13 mouse cellular contexts compared by ENCODE assay signal in the genomic region with DNA sequence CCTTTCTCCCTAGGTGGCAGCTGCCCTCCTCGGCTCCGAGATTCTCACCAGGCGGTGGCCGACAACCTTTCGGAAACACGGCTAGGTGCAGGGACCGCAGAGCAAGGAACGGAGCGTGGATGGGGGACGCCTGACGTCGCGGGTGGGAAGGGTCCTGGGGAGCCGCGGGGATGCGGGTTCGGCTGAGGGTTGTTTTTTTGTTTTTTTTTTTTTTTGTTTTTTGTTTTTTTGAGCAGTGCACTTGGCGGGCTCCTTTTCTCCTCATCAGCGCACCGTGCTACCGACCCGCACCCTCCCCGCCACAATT. TPM values are rescaled to one million over a fixed set of nuclear protein-coding genes. Genes with fewer than 3 reads are reported as not detected.
DNase-seq lines count a peak whose midpoint lies in the region; ATAC-seq and TF ChIP-seq lines count a peak whose summit lies in the region.
"Had no signal": no experiment of that assay in that cellular context is flagged by ENCODE, and none has a peak within 500 bp of the region (broad histone marks: within the 10 kb centered on the region; RNA-seq: fewer than 3 reads in every experiment).

No protein-coding gene starts in this region.

- no peak overlapping the region for H3K27ac ChIP-seq in intestine, embryonic 14.5 days (ENCODE audit: low read depth)
- no peak overlapping the region for H3K27ac ChIP-seq in intestine, embryonic 16.5 days (ENCODE audit: low read length)
- no peak overlapping the region for H3K27ac ChIP-seq in ES-E14 (ENCODE audit: insufficient read depth, low read depth, low read length, poor library complexity, severe bottlenecking)
- H3K27ac ChIP-seq in heart, embryonic 15.5 days: no peak overlapping the region
- H3K27ac ChIP-seq in midbrain, embryonic 13.5 days: no peak overlapping the region
- H3K27ac ChIP-seq: lung, embryonic 15.5 days had no signal

- no peak overlapping the region for H3K4me3 ChIP-seq in intestine, embryonic 14.5 days (ENCODE audit: low read depth, low read length)
- no peak overlapping the region for H3K4me3 ChIP-seq in intestine, embryonic 16.5 days (ENCODE audit: low read length)
- peak overlapping the region; percentile 23; a peak in 2 of 4 replicates for H3K4me3 ChIP-seq in ES-E14 (ENCODE audit: insufficient read depth in 1 of 2, low read depth in 1 of 2, low read length in 2 of 2, poor library complexity in 1 of 2, severe bottlenecking in 1 of 2)
- peak overlapping the region; percentile 1; the same call in 1 of the 2 replicates for H3K4me3 ChIP-seq in heart, embryonic 15.5 days
- peak overlapping the region; percentile 26 for H3K4me3 ChIP-seq in midbrain, embryonic 13.5 days (replicated peaks)
- H3K4me3 ChIP-seq: myocyte had no signal

- in situ Hi-C loops in ES-E14 (cut with MboI; ENCODE audit: low sequenced_read_pairs in 2 of 2, unreplicated experiment in 2 of 2): loop anchor here in 1 of 2 experiments (25.0 kb wide), 2 partner anchors 822 to 947 kb away; a partner anchor contains a TSS

- no peak for ATAC-seq in intestine, embryonic 14.5 days (replicated peaks; ENCODE audit: low FRiP score, low TSS enrichment, low read depth)
- no peak for ATAC-seq in intestine, embryonic 16.5 days
- ATAC-seq in heart, embryonic 15.5 days (replicated peaks; ENCODE audit: insufficient number of reproducible peaks, insufficient read depth, low FRiP score, low read depth): no peak
- no peak for ATAC-seq in midbrain, embryonic 13.5 days

- peaks cover 6% of the 10 kb centered on the region for H3K4me1 ChIP-seq in intestine, embryonic 14.5 days (replicated peaks; ENCODE audit: control insufficient read depth, insufficient read depth, low read length)
- H3K4me1 ChIP-seq in intestine, embryonic 16.5 days (ENCODE audit: control insufficient read depth, insufficient read depth, low read length): peaks cover 9% of the 10 kb centered on the region
- peaks cover 0 to 5% of the 10 kb centered on the region in 2 experiments; a peak in 1 of 4 replicates for H3K4me1 ChIP-seq in ES-E14 (ENCODE audit: control insufficient read depth in 2 of 2, insufficient read depth in 2 of 2, low read length in 2 of 2, poor library complexity in 1 of 2)
- peaks cover 16% of the 10 kb centered on the region for H3K4me1 ChIP-seq in heart, embryonic 15.5 days (replicated peaks)
- peaks cover 19% of the 10 kb centered on the region for H3K4me1 ChIP-seq in midbrain, embryonic 13.5 days (replicated peaks)

- peaks cover 100% of the 10 kb centered on the region for H3K27me3 ChIP-seq in intestine, embryonic 14.5 days (replicated peaks; ENCODE audit: control insufficient read depth, insufficient read depth, low read length)
- peaks cover 79% of the 10 kb centered on the region for H3K27me3 ChIP-seq in intestine, embryonic 16.5 days (replicated peaks; ENCODE audit: control insufficient read depth, insufficient read depth, low read length)
- H3K27me3 ChIP-seq in heart, embryonic 15.5 days: peaks cover 98% of the 10 kb centered on the region
- peaks cover 92% of the 10 kb centered on the region for H3K27me3 ChIP-seq in midbrain, embryonic 13.5 days

- 1% methylated on average over 23 of the region's 23 CpGs for WGBS in intestine, embryonic 14.5 days
- 2% methylated on average over 23 of the region's 23 CpGs for WGBS in intestine, embryonic 16.5 days
- under 1% methylated on average over 23 of the region's 23 CpGs for WGBS in heart, embryonic 15.5 days
- WGBS in midbrain, embryonic 13.5 days: under 1% methylated on average over 23 of the region's 23 CpGs

- H3K4me2 ChIP-seq in intestine, embryonic 14.5 days (ENCODE audit: low read length): no peak overlapping the region
- no peak overlapping the region; the same call in 1 of the 2 replicates for H3K4me2 ChIP-seq in intestine, embryonic 16.5 days (ENCODE audit: low read depth, low read length)
- no peak overlapping the region for H3K4me2 ChIP-seq in heart, embryonic 15.5 days
- H3K4me2 ChIP-seq in midbrain, embryonic 13.5 days (replicated peaks): peak overlapping the region; percentile 44

- peak; percentile 77 for DNase-seq in intestine, embryonic 14.5 days (ENCODE audit: low spot score)
- DNase-seq in ES-E14 (ENCODE audit: low read depth, low spot score): no peak
- DNase-seq in testis, postnatal 10 days (ENCODE audit: low spot score): no peak
- no peak for DNase-seq in adrenal gland, adult 8-10 months
- no peak for DNase-seq in urinary bladder, postnatal 25 days (ENCODE audit: low spot score)
- DNase-seq: adrenal gland, postnatal 10 days; cerebellum, adult 11-12 months; thymus, postnatal 36 days had no signal

- no peaks in the 10 kb centered on the region for H3K9me3 ChIP-seq in intestine, embryonic 14.5 days (ENCODE audit: control insufficient read depth, low read length)
- H3K9me3 ChIP-seq in intestine, embryonic 16.5 days (ENCODE audit: control insufficient read depth, low read length): no peaks in the 10 kb centered on the region
- no peaks in the 10 kb centered on the region for H3K9me3 ChIP-seq in ES-E14 (ENCODE audit: control insufficient read depth, insufficient read depth, low read depth, low read length)
- H3K9me3 ChIP-seq in heart, embryonic 15.5 days (replicated peaks): no peaks in the 10 kb centered on the region
- H3K9me3 ChIP-seq in midbrain, embryonic 13.5 days: no peaks in the 10 kb centered on the region
- H3K9me3 ChIP-seq: lung, embryonic 15.5 days had no signal

- H3K9ac ChIP-seq in intestine, embryonic 14.5 days (ENCODE audit: low read length): no peak overlapping the region
- H3K9ac ChIP-seq in intestine, embryonic 16.5 days (ENCODE audit: low read depth, low read length): no peak overlapping the region
- H3K9ac ChIP-seq in ES-E14 (ENCODE audit: insufficient read depth, low read depth, low read length, poor library complexity, severe bottlenecking): no peak overlapping the region
- no peak overlapping the region for H3K9ac ChIP-seq in heart, embryonic 15.5 days
- peak overlapping the region; percentile 23; the same call in 1 of the 2 replicates for H3K9ac ChIP-seq in midbrain, embryonic 13.5 days (replicated peaks)
- H3K9ac ChIP-seq: lung, embryonic 15.5 days had no signal

- no peaks in the 10 kb centered on the region for H3K36me3 ChIP-seq in intestine, embryonic 14.5 days (ENCODE audit: control insufficient read depth, insufficient read depth, low read length)
- H3K36me3 ChIP-seq in intestine, embryonic 16.5 days (ENCODE audit: control insufficient read depth, insufficient read depth, low read length): no peaks in the 10 kb centered on the region
- no peaks in the 10 kb centered on the region for H3K36me3 ChIP-seq in ES-E14 (ENCODE audit: control insufficient read depth, insufficient read depth, low read length, poor library complexity, severe bottlenecking)
- H3K36me3 ChIP-seq in heart, embryonic 15.5 days: no peaks in the 10 kb centered on the region
- no peaks in the 10 kb centered on the region for H3K36me3 ChIP-seq in midbrain, embryonic 13.5 days
- H3K36me3 ChIP-seq: lung, embryonic 15.5 days had no signal

TF ChIP-seq in ES-E14, 5 proteins besides CTCF, POLR2A, EP300 and RAD21:
- TF ChIP-seq MAFK (IDR thresholded peaks at IDR 0.05; ENCODE audit: insufficient read depth, low read depth, low read length) (no peak), HCFC1 (IDR thresholded peaks at IDR 0.05; ENCODE audit: borderline replicate concordance, insufficient read depth, low read length) (no peak), CHD2 (IDR thresholded peaks at IDR 0.05; ENCODE audit: low read depth, low read length) (no peak), ZC3H11A (IDR thresholded peaks at IDR 0.05; ENCODE audit: borderline replicate concordance, low read depth, low read length) (no peak), ZNF384 (IDR thresholded peaks at IDR 0.05; ENCODE audit: low read depth, low read length) (no peak)
TF ChIP-seq in ES-E14: peak in this region for 0.

RNA-seq across cellular contexts. Expression of a gene that starts 5.9 kb away (rescaled TPM):
- 1.4 TPM in 1 of 2 replicates, not detected in the other for polyA plus RNA-seq in intestine, embryonic 14.5 days (2014; fragmentation: Nextera tagmentation; extraction: Ambion mirVana)
- polyA plus RNA-seq in intestine, embryonic 16.5 days (2015; fragmentation: Nextera tagmentation; extraction: Ambion mirVana): 0.20 and 0.32 TPM in 2 replicates
- 0.04 and 0.11 TPM in 2 replicates for total RNA-seq in ES-E14 (2012; rRNA removed)
- 0.05 and 0.25 TPM in 2 replicates for polyA plus RNA-seq in heart, embryonic 15.5 days (2015; fragmentation: Nextera tagmentation; extraction: Ambion mirVana)
- 2.2 and 3.5 TPM in 2 replicates for polyA plus RNA-seq in midbrain, embryonic 13.5 days (2015; fragmentation: Nextera tagmentation; extraction: Ambion mirVana)
- total RNA-seq in adrenal gland, adult 8-10 months (2022): under 1 TPM in 2 of 4 experiments, not detected in 2; 0.09 to 0.10 TPM
- polyA plus RNA-seq: myocyte had no signal

Comparison
In these comparisons a context has a peak if more than half of its experiments do, and no peak if none do; other contexts are left out.
1. H3K4me3 ChIP-seq: peak in ES-E14 (2 of 2), heart, embryonic 15.5 days (single experiment) and midbrain, embryonic 13.5 days (single experiment); none in intestine, embryonic 14.5 days (single experiment) and intestine, embryonic 16.5 days (single experiment).